Mouse (Mus musculus) adrenal gland, adult (tissue): Measurements from ENCODE around the gene Ccdc63.
"Not testable (repeated sequence)": the region's sequence is repeated elsewhere in the genome, so short reads cannot be mapped to it uniquely, and the experiment has no call there.

ENCODE experiments used
- DNase-seq, 2 experiments: peaks; one replicate each; pipeline ENCODE4 v3.0.0; 2022 to 2023; ENCODE audit warnings: low spot score in 1 of 2; ENCODE audit not compliant: inconsistent age in 2 of 2

Ccdc63 gene

DNA sequence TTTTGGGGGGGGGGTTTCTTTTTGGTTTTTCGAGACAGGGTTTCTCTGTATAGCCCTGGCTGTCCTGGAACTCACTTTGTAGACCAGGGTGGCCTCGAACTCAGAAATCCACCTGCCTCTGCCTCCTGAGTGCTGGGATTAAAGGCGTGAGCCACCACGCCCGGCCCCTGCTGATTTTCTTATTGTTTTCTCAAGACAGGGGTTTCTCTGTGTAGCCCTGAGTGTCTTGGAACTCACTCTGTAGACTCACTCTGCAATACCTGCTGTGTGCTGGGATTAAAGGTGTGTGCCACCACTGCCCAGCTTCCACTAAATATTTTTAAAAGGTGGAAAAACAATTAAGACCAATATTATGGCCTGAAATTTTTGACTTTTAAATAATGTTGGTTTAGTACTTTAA, 11.9 kb upstream of the Ccdc63 start:
- DNase-seq = not testable (repeated sequence)

DNA sequence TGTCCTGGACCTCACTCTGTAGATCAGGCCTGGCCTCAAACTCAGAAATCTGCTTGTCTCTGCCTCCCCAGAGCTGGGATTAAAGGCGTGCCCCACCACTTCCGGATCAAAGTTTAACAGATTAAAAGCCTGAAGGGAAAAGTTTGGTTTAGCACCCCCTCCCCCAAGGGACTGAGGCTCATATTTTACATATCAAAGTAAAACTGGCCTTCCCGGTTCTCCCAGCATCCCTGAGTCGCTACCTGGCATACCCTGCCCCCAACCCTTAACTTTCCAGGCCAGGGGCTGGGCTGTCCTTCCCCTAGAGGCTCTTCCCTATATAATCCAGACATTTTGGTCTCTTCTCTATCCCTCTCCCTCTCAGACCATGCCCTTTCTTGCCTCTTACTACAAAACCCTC, 8.6 kb upstream of the Ccdc63 start:
- DNase-seq = no peak

DNA sequence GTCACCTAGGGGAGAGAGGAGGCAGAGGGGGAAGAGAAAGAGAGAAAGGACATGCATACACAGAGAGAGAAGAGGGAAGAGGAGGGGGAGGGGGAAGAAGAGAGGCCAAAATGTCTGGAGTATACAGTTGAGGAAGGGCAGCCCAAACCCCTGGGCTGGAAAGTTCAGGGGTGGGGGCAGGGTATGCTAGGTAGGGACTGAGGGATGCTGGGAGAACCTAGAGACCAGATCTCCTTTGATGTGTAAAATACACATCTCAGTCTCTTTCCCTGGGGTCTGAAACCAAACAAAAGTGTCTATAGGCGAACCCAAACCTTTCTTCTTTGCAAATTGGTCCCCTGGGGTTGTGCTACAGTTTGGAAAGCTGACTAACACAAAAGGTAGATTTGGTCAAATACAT, 7.5 kb upstream of the Ccdc63 start:
- DNase-seq = no peak

DNA sequence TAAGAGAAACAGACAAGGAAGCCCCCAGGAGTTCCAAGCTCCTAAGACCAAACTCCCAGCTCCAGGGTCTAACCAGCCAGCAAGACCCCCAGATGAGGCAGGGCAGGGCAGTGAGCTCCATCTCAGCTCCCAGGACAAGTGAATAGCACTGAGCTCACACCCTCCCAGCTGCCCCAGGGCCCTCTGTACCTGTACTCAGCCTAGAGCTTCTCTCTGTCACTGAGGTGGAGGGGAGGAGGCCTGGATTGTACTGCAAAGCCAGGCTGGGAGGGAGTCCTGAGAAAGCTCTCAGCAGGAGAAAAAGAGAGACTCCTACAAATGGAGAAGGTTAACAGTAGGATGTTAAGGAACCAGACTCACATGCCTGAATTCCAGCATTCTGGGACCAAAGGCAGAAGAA, 6.0 kb upstream of the Ccdc63 start:
- no peak for DNase-seq

DNA sequence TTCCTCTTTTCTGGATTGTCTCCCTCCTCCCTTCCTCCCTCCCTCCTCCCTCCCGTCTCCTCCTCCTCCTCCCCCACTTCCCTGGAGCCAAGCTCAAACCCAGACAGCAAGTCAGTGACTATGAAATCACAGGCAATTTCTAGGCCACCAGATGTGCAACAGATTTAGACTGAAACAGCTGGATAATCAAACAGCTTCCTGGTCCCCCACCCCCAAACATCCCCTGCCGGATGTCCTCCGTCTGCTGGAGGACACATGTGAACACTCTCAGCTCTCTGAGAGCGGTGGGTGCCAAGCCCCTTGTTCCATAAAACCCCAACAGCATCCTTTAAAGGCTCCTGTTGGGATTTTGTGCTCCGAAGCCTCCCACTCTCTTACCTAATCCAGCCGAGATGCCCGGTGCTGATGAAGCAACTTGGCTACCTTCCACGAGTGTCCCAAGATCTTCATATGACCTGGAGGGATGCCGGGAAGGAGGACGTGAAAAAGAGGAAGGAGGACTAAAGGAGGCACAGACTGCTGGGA, 5.5 kb upstream of the Ccdc63 start:
- DNase-seq = peak in 1 of 2 experiments; percentile 78

DNA sequence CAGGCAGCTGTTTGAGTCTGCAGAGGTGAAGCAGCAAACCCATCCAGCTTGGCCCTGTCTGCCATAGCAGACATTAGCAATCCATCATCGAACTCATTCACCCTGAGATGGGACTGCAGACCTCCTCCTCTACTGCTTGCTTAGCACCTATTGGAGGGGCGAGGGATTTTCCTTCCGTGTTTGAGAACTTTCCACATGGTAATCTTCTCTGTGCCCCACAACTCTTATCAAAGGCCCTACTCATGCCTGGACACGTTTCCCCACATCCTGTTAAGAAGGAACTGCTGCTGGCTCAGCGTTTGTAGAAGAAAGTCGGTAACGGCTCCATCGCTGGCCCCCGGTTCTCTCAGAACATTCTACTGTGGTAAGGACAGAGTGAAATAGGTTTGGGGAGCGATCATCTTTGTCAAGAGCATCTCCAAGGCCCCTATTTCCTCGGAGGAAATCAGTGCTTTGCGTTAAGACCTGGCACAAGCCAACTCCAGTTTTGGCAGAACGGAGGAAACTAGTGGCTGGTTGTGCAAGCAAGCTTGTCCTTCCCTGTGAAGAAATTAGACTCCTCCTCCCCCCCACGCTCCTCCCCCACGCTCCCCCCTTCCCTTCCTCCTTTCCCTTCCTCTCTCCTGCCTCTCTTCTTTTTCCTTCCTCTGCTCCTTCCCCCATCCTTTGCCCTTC, 4.9 kb upstream of the Ccdc63 start:
- DNase-seq = peak in 1 of 2 experiments; percentile 77

DNA sequence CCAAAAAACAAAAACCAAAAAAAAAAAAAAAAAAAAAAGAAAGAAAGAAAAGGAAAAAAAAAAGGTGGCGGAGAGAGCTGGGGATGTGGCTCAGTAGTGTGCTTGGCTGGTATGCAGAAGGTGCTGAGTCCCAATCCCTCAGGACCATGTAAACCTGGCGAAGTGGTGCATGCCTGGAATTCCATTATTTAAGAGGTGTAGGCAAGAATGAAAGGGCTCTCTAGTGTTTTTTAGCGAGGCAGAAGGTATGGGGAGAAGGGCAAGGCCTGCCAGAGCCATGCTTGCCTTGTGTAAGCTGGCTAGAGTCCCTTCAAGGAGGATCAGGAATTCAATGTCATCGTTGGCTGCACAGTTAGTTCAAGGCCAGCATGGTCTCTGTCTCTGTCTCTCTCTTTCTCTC, 4.2 kb upstream of the Ccdc63 start:
- DNase-seq = peak in 1 of 2 experiments; percentile 36

DNA sequence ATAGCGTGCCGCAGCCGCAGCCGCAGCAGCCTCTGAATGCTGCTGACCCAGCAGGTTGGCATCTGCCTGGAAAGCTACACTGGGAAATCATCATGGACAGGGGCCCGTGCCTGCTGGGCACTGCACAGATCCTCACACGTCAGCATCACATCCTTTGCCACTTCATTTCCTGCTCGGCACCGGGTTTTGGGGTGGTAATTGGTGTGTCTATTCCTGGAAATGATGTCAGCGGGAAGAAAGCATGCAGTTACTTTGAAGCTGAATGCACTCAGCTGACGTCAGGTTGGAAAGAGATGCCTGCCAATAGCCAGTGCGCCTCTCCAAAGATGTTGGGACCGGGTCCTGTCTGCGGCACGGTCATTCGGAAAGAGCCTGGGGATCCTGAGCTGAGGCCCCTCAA, 2.9 kb upstream of the Ccdc63 start:
- peak in 1 of 2 experiments; percentile 50 for DNase-seq

DNA sequence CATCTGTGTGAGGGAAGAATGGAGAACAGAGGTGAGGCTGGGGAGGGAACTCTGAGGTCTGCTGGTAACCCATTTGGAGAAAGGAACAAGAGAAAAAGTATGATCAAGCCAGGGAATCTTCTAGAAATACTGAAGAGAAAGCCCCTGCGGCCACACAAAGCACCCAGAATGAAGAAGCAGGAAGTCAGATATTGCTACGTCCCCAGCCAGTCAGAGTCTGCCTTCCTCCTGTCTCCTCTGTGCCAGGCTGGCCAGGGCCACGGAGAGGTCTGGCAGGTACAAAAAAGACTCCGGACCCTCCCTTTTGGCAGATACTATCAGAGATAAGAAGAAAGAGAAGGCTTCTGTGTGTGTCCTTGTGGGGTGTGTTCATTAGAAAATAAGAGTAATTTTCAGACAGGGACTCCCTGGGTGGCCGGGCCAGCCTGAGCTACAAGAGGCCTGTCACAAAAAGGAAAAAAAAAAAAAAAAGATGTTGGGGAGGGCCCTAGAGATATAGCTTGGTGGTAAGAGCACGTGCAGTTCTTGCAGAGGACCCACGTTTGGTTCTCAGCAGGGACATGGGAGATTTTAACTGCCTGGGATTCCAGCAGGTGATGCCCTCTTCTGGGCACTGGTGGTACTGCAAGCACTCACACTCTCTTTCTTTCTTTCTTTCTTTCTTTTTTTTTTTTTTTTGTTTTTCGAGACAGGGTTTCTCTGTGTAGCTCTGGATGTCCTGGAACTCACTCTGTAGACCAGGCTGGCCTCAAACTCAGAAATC, 1.8 kb upstream of the Ccdc63 start:
- DNase-seq = peak in 1 of 2 experiments; percentile 67

DNA sequence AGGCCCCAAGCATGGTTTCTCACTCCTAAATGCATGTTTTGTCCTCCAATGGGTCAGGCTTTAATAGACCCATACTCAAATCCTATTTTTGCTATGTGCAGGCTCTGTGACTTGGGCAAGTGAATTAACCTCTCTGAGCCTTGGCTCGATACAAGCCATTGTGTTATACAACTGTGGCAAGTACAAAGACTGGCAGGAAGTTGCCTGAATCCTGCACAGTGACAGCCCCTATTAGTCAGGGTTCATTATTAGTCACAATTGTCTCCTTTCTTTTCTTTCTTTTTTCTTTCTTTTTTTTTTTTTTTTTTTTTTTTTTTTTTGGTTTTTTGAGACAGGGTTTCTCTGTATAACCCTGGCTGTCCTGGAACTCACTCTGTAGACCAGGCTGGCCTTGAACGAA, 852 bp downstream of the Ccdc63 start:
- DNase-seq = not testable (repeated sequence)

DNA sequence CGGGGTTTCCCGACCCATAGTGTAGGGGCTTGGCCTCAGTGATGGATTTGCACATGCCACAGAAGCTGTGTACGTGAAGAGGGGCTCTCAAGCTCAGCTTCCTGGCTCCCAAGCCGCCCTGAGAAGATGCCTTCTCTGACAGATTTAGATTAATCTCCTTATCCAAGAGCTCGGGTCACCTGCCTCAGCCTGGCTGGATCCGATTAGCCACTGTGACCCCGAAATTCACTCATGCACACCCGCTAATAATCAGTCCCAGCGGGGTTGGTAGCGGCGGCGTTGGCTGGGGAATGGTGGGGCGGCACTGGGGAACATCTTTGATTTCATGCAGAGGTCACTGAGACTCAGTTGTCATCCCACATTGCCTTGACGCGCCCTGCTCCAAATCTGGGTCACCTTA, 1.8 kb downstream of the Ccdc63 start:
- DNase-seq = no peak

DNA sequence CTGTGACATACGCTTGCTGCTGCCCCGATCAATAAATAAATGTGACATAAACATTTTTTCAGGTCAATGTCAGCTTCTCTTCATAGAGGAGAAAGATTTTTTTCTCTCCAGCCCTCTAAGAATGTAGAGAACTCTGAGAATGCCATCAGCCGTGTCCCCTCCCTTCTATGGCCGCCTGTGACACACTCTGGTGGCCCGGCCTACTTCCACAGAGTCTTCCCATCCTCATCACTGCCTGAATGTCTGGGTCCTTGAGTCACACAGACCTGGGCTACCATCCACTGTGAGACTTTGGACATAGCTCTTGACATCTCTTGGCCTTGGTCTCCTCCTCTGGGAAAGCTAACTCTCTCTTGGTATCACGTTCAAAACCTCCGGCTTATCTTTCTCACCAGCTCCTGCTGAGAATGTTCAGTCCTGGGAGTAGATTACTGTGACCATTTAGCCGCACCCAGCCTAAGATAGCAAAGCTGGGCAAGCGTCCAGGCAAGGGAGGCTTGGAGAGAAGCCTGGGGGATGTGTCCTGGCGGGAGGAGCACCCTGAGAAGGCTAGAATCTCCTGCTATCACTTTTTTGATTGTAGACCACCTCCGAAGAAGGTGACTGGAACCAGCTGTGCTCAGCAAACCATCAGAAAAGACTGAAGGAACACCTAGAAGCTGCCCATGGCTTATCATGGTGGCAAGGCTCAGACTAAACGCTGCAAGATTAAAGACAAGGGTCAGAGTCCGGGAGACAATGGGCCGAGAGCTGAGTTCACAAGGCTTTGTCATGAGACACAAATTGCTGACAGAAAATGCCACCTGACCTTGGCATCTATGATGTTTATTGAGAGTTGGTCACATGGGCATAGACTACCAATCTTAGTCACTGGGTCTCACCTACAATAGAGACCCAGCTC, 3.9 kb downstream of the Ccdc63 start:
- peak; percentile 47 to 65 for DNase-seq

DNA sequence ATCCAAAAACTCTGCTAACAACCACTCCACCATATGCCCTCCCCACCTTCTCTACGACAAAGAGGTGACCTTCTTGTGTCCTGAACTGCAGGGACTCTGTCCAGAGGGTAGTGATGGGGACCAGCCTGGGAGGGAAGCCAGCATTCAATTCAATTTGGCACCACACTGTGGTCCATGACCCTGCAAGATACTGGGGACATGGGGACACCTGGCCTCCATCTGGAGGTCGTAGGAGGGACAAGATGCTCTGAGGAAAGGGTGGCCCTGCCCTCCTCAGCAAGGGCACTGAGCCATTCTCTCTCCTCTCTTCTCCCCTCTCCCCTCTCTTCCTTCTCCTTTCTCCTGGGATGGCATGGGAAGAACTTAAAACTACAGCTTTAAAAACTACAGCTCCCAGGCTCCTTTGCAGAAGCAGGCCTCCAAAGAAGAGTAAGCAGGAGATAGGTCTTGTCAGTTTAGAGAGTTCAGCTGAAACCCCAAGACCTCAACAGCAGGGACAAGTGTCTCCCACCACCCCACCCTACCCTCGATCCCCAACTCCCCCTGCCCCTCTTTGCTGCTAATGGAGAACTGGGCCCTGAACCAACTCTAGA, 5.2 kb downstream of the Ccdc63 start:
- DNase-seq = no peak

DNA sequence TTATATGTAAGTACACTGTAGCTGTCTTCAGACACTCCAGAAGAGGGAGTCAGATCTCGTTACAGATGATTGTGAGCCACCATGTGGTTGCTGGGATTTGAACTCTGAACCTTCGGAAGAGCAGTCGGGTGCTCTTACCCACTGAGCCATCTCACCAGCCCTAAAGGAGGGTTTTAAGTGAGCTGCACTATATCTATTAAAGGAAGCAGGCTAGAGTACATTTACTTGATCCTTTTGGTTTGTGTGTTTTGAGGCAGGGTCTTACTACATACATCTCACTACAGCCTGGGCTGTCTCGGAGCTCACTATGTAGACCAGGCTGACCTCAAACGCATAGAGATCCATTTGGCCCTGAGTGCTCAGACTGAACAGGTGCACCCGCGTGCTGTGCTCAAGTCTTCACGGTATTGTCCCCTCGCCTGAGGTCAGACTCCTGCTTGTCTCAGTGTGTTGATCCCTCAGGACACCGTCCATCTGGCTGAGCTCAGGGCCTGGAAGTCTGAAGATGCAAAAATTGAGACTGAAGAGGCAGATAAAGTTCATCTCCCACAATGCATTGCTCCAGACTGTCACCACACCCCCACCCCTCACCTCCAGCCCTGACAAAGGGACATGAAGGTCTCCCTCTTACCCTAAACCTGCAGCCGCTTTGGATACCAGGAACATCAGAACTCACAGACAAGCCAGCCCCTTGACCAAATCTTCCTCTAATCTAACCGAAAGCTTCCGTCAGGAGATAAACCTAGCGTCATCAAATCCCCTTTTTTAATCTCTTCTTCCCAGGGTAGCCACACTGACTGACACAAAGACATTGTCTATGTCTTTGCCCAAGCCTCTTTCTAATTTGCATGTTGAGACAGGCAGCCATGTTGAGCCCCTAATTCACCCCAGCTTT, 6.0 kb downstream of the Ccdc63 start:
- no peak for DNase-seq

DNA sequence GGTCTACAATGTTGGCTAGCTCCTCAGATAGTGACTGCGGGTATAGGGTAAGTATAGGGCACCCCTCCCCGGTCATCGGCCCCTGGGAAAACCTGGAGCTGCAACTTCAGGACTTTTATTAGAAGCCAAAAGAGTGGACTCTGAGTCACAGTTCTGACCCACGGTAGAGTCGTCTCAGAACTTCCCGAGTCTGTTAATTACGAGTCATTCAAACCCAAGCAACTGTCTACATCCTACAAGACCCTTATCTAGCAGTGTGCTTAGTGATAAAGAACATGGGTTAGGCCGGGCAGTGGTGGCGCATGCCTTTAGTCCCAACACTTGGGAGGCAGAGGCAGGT, 7.6 kb downstream of the Ccdc63 start:
- no peak for DNase-seq

DNA sequence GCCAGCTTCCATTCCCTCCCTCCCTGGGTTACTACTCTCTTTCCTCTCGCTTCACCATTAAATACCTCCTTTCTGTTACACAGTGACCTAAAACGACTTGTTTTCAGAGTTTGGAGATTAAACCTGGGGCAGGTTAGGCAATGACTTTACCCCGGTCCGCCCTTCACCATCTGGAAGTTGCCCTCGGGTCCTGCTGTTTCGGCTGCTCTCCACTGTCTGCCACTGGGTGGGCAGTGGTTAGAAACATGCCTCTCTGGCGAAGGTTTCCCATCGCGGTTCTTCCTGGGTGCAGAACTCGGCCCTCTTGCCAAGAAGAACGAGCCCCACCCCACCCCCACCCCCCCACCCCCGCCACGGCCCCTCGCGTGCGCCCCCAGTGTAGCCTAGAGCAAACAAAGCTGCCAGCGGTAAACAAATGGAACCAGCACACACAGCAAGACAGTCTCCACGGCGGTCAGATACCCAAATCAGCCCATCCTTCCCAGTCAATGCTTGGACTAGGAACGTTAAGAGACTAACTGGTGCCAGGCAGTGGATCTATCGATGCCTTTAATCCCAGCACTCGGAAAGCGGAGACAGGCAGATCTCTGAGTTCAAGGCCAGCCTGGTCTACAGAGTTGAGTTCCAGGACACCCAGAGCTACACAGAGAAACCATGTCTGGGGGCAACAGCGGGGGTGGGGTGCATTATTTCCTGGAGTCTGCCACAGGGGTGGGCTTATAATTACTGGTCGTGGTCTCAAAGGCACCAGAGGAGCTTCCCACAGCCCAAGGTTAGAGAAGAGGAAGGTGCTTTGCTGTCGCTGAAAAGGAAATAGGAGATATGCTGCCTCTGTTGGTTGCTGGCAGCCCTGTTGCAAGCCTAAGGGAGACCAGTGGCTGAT, 8.2 kb downstream of the Ccdc63 start:
- DNase-seq = peak in 1 of 2 experiments; percentile 28

DNA sequence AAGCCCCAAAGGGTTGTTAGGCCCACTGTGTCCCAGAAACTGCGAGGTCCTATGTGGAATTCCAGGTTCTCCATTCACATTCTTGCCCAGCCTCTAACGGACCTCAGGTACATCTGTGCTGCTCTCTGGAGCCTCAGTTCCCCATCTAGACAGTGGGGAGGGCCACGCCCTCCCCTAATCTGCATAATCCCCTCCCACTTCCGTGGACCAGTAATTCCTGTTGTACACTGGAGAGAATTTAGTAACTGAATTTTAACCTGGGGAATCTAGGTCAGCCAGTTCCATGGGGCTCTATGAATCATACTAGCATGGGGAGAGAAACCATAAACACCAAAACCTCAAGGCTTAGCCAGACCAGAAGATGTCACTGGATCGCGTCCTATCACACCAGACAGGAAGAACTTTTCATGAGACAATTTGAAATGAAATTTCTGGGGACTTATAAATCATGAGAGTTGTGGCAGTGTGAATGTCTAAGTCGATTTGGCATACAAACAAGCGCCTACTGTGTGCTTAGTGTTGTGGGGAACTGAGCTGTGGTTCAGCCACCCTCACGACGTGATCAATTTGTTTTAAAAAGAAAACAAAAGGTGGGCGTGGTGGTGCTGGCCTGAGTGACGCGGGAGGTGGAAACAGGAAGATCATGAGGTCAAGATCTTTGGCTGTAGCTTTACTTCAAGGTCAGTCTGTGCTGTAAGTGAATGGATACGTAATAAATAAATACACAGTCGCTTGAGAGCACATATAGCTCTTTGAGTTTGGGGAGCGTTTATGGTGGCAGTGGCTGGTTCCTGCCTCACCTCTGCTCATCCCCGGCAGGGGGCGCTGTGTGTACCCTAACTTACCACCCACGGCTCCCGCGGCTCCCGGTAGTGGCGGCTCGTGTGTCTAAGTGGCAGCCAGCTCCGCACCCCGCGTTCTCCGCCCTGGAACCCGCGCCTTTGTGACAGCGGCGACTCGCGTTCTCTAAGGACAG, 9.3 kb downstream of the Ccdc63 start:
- DNase-seq = peak; percentile 87 to 95
